Mouse (Mus musculus) 3T3-L1 (cell line): ENCODE measurements around the gene Fra10ac1.

Experiments
- DNase-seq: peaks from one replicate; pipeline ENCODE4 v3.0.0-alpha.2; 2015; ENCODE audit warnings: low read depth, low spot score

The Fra10ac1 gene

GRCm38 (mm10) chr19:38223905-38224684 is at the start of gene Fra10ac1:
Gene Fra10ac1 (minus strand): TSS chr19:38224156.
- DNase-seq = peak; percentile 87

GRCm38 (mm10) chr19:38271071-38271470 is 47.1 kb upstream of the Fra10ac1 start:
- no peak for DNase-seq

- DNase-seq = no peak
These were observed 43.5 kb upstream of the Fra10ac1 start for GRCm38 (mm10) chr19:38267469-38267868.

GRCm38 (mm10) chr19:38265767-38266166 is 41.8 kb upstream of the Fra10ac1 start:
- no peak for DNase-seq

- DNase-seq = no peak
These were observed 40.8 kb upstream of the Fra10ac1 start, which contains the start of gene Lgi1 for GRCm38 (mm10) chr19:38264505-38265500. Gene Lgi1 (plus strand): TSS chr19:38264536.

- DNase-seq = peak; percentile 20
These were observed 40.0 kb upstream of the Fra10ac1 start for GRCm38 (mm10) chr19:38263829-38264504.

- no peak for DNase-seq
These were observed 37.4 kb upstream of the Fra10ac1 start for GRCm38 (mm10) chr19:38261351-38261750.

- no peak for DNase-seq
These were observed 36.4 kb upstream of the Fra10ac1 start for GRCm38 (mm10) chr19:38260346-38260745.

- no peak for DNase-seq
These were observed 35.5 kb upstream of the Fra10ac1 start for GRCm38 (mm10) chr19:38259436-38259835.

GRCm38 (mm10) chr19:38258651-38259065 is 34.7 kb upstream of the Fra10ac1 start:
- DNase-seq = no peak

GRCm38 (mm10) chr19:38253796-38254195 is 29.8 kb upstream of the Fra10ac1 start:
- DNase-seq = peak; percentile 66

- DNase-seq = no peak
These were observed 25.7 kb upstream of the Fra10ac1 start for GRCm38 (mm10) chr19:38249627-38250026.

- DNase-seq = no peak
These were observed 22.2 kb upstream of the Fra10ac1 start for GRCm38 (mm10) chr19:38246177-38246622.

GRCm38 (mm10) chr19:38245361-38246176 is 21.6 kb upstream of the Fra10ac1 start:
- no peak for DNase-seq

- no peak for DNase-seq
These were observed 20.8 kb upstream of the Fra10ac1 start for GRCm38 (mm10) chr19:38244748-38245147.

GRCm38 (mm10) chr19:38242314-38242852 is 18.4 kb upstream of the Fra10ac1 start:
- DNase-seq = no peak

- DNase-seq = no peak
These were observed 14.4 kb upstream of the Fra10ac1 start for GRCm38 (mm10) chr19:38238213-38238951.

- peak; percentile 58 for DNase-seq
These were observed 13.9 kb upstream of the Fra10ac1 start for GRCm38 (mm10) chr19:38237834-38238212.

- DNase-seq = no peak
These were observed 12.6 kb upstream of the Fra10ac1 start for GRCm38 (mm10) chr19:38236526-38236925.

GRCm38 (mm10) chr19:38232516-38232915 is 8.6 kb upstream of the Fra10ac1 start:
- DNase-seq = no peak
